Mouse (Mus musculus) thymus, postnatal 0 days (tissue): ENCODE measurements around the gene Gal3st2b. TPM values are rescaled to one million over a fixed set of nuclear protein-coding genes. Genes with fewer than 3 reads are reported as not detected.
"Not testable (repeated sequence)": the region's sequence is repeated elsewhere in the genome, so short reads cannot be mapped to it uniquely, and the experiment has no call there.

ENCODE experiments used
- DNase-seq: peaks from one replicate; pipeline ENCODE4 v3.0.0-alpha.2; 2015; ENCODE audit warnings: low spot score
- polyA plus RNA-seq: library from polyadenylated mRNA; unstranded; fragments of >200 nt; fragmentation: Nextera tagmentation; extraction: Ambion mirVana; gene quantifications from 2 replicates; pipeline ENCODE4 v1.2.1, GENCODE M21; 2015

Gal3st2b gene
- polyA plus RNA-seq: 0.20 and 0.24 TPM in 2 replicates

GRCm38 (mm10) chr1:93918011-93918410 lies at the start of gene Gal3st2b:
TSS of gene Gal3st2b (plus strand) at chr1:93918311.
- DNase-seq: not testable (repeated sequence)

- DNase-seq: not testable (repeated sequence)
Measured at GRCm38 (mm10) chr1:93871594-93872105, 46.5 kb upstream of the Gal3st2b start.

- DNase-seq: not testable (repeated sequence)
Measured at GRCm38 (mm10) chr1:93874405-93874804, 43.7 kb upstream of the Gal3st2b start.

- DNase-seq: not testable (repeated sequence)
Measured at GRCm38 (mm10) chr1:93881778-93882177, 36.3 kb upstream of the Gal3st2b start.

- not testable (repeated sequence) for DNase-seq
Measured at GRCm38 (mm10) chr1:93890936-93891335, 27.2 kb upstream of the Gal3st2b start.

GRCm38 (mm10) chr1:93897395-93897794 lies 20.7 kb upstream of the Gal3st2b start:
- not testable (repeated sequence) for DNase-seq

GRCm38 (mm10) chr1:93901291-93901690 lies 16.8 kb upstream of the Gal3st2b start:
- not testable (repeated sequence) for DNase-seq

- not testable (repeated sequence) for DNase-seq
Measured at GRCm38 (mm10) chr1:93906690-93907089, 11.4 kb upstream of the Gal3st2b start.

GRCm38 (mm10) chr1:93908977-93909586 lies 9.0 kb upstream of the Gal3st2b start:
- DNase-seq: not testable (repeated sequence)

GRCm38 (mm10) chr1:93911877-93912276 lies 6.2 kb upstream of the Gal3st2b start:
- DNase-seq: not testable (repeated sequence)

- not testable (repeated sequence) for DNase-seq
Measured at GRCm38 (mm10) chr1:93917160-93917559, 951 bp upstream of the Gal3st2b start.

- not testable (repeated sequence) for DNase-seq
Measured at GRCm38 (mm10) chr1:93918775-93919174, 664 bp downstream of the Gal3st2b start.

- not testable (repeated sequence) for DNase-seq
Measured at GRCm38 (mm10) chr1:93919321-93919720, 1.2 kb downstream of the Gal3st2b start.

- DNase-seq: not testable (repeated sequence)
Measured at GRCm38 (mm10) chr1:93922609-93923008, 4.5 kb downstream of the Gal3st2b start.

- DNase-seq: not testable (repeated sequence)
Measured at GRCm38 (mm10) chr1:93923098-93923497, 5.0 kb downstream of the Gal3st2b start.

GRCm38 (mm10) chr1:93935378-93935777 lies 17.3 kb downstream of the Gal3st2b start:
- DNase-seq: not testable (repeated sequence)

GRCm38 (mm10) chr1:93937807-93938206 lies 19.7 kb downstream of the Gal3st2b start:
- not testable (repeated sequence) for DNase-seq

- not testable (repeated sequence) for DNase-seq
Measured at GRCm38 (mm10) chr1:93938415-93938814, 20.3 kb downstream of the Gal3st2b start.

GRCm38 (mm10) chr1:93949087-93949486 lies 31.0 kb downstream of the Gal3st2b start:
- DNase-seq: not testable (repeated sequence)

- DNase-seq: not testable (repeated sequence)
Measured at GRCm38 (mm10) chr1:93966489-93966888, 48.4 kb downstream of the Gal3st2b start.

GRCm38 (mm10) chr1:93970380-93970779 lies 52.3 kb downstream of the Gal3st2b start:
- not testable (repeated sequence) for DNase-seq

- DNase-seq: not testable (repeated sequence)
Measured at GRCm38 (mm10) chr1:93970797-93971196, 52.7 kb downstream of the Gal3st2b start.

- DNase-seq: not testable (repeated sequence)
Measured at GRCm38 (mm10) chr1:93975764-93976163, 57.7 kb downstream of the Gal3st2b start.
